Mouse (Mus musculus): Measurements from ENCODE around the gene Mgat2. TPM values are rescaled to one million over a fixed set of nuclear protein-coding genes. Genes with fewer than 3 reads are reported as not detected.
A peak's percentile ranks its signal among the peaks of the same experiment; 100 is the strongest.

Gene Mgat2
- polyA plus RNA-seq, 1 experiment from 2014 or later: 38.5 TPM

DNA sequence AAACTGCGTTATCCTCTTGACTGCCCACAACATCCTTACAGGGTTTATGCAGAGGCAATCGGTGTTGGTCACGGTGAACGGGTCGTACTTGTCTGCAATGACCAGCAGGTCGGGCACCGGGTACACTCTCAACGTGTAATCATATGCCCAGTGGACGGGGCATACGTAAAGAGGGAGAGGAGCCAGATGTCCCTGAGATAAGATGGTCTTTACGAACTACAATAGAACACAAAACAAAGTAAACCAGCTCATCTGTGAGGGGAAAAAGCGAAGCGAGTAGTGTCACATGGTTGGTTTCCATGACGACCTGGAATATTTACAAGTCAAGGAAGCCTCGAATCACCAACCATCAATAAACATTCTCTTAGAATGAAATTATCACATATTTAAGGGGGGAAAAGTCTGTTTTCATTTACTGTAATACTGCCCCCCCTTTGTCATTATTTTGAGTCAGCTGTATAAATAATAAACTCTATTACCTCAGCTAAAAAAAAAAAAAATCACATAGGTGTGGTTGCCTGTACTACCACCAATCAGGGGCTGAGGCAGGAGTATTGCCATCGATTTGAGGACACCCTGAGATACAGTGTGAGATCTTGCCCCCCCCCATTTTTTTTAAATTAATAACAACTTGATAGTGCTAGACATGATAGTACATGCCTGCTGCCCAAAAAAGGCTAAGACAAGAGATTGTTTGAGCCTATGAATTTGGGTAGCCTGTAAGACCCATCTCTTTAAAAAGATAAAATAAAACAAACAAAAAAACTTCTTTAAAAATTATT, 20.3 kb downstream of the Mgat2 start, which contains the start of gene Gm49384:
Gm49384 (minus strand) TSS at position 216 of the 782 bp plus-strand sequence.
- H3K4me2 ChIP-seq: no peak within 1 kb of the TSS; the same call in 1 of the 2 replicates
- no peak within 1 kb of the TSS for H3K9ac ChIP-seq
- peaks cover 10% of the 10 kb centered on the region for H3K4me1 ChIP-seq
- 63% methylated on average over 16 of the region's 16 CpGs for WGBS
- H3K27ac ChIP-seq: no peak within 1 kb of the TSS
- no peaks in the 10 kb centered on the region for H3K36me3 ChIP-seq (replicated peaks)
- H3K4me3 ChIP-seq: no peak within 1 kb of the TSS
- no peaks in the 10 kb centered on the region for H3K27me3 ChIP-seq (replicated peaks)
- peak; percentile 67 for ATAC-seq (replicated peaks)
- H3K9me3 ChIP-seq: no peaks in the 10 kb centered on the region

DNA sequence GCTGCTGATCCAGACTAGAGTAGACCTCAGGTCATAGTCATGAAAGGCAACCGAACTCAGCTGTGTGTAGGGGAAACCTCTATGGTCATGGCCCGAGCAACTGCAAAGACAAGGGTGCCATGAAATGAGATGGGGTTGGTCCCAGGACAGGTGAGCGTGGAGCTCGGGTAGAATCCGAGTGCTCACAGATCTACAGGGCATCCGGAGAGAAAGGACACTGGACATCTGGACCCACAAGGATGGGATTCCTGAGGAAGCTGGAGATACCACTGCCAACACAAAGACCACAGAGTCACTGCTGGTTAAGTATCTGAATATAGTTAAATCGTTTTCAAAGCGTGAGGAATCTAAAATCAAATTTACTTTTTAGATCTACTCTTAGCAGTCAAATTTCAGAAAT, 23.4 kb downstream of the Mgat2 start:
- H3K4me2 ChIP-seq: no peak overlapping the region
- H3K4me3 ChIP-seq: no peak overlapping the region
- H3K36me3 ChIP-seq (replicated peaks): no peaks in the 10 kb centered on the region
- peaks cover 4% of the 10 kb centered on the region for H3K4me1 ChIP-seq
- no peaks in the 10 kb centered on the region for H3K9me3 ChIP-seq
- 96% methylated on average over 8 of the region's 8 CpGs for WGBS
- H3K27me3 ChIP-seq (replicated peaks): no peaks in the 10 kb centered on the region
- ATAC-seq (replicated peaks): no peak
- H3K27ac ChIP-seq: no peak overlapping the region
- H3K9ac ChIP-seq: no peak overlapping the region

DNA sequence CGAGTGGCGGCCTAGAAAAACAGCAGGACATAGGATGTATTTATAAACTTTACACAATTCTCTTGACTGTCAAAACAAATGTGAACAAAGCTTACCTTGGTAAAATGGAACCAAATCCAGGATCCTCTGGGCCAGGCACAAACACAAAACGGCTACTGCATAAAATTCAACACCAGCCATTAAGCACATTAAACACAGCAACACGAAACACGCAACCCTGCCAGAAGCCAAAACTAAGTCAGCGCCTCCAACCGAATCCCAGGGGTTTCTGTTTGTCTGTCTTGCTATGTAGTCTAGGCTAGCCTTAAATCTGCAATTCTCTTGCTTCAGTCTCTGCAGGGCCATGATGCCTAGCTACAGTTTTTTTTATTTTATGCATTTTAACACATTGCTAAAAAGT, 24.0 kb downstream of the Mgat2 start:
- Histone ChIP-seq H3K4me1 (peaks cover 4% of the 10 kb centered on the region), H3K36me3 (replicated peaks) (no peaks in the 10 kb centered on the region), H3K9ac (no peak overlapping the region), H3K4me2 (no peak overlapping the region), H3K4me3 (no peak overlapping the region), H3K27ac (no peak overlapping the region), H3K27me3 (replicated peaks) (no peaks in the 10 kb centered on the region), H3K9me3 (no peaks in the 10 kb centered on the region)
- no peak for ATAC-seq (replicated peaks)
- 95% methylated on average over 7 of the region's 7 CpGs for WGBS

DNA sequence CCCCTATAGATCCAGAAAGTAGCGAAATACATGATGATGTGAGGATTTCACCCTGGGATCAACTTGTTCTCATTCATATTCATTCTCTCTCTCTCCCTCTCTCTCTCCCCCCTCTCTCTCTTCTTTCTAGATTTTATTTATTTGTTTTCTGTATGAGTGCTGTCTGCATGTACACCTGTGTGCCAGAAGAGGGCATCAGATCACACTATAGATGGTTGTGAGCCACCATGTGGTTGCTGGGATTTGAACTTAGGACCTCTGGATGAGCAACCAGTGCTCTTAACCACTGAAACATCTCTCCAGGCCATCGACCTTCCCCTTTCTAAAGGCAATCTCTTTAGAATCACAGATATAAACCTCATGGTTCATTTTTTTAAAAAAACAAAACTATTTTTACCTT, 24.6 kb downstream of the Mgat2 start:
- H3K27me3 ChIP-seq (replicated peaks): no peaks in the 10 kb centered on the region
- H3K36me3 ChIP-seq (replicated peaks): no peaks in the 10 kb centered on the region
- no peak overlapping the region for H3K4me3 ChIP-seq
- no peak overlapping the region for H3K9ac ChIP-seq
- H3K9me3 ChIP-seq: no peaks in the 10 kb centered on the region
- no peak overlapping the region for H3K4me2 ChIP-seq
- H3K4me1 ChIP-seq: peaks cover 4% of the 10 kb centered on the region
- no peak overlapping the region for H3K27ac ChIP-seq
- 93% methylated on average over 2 of the region's 2 CpGs for WGBS
- ATAC-seq (replicated peaks): no peak

DNA sequence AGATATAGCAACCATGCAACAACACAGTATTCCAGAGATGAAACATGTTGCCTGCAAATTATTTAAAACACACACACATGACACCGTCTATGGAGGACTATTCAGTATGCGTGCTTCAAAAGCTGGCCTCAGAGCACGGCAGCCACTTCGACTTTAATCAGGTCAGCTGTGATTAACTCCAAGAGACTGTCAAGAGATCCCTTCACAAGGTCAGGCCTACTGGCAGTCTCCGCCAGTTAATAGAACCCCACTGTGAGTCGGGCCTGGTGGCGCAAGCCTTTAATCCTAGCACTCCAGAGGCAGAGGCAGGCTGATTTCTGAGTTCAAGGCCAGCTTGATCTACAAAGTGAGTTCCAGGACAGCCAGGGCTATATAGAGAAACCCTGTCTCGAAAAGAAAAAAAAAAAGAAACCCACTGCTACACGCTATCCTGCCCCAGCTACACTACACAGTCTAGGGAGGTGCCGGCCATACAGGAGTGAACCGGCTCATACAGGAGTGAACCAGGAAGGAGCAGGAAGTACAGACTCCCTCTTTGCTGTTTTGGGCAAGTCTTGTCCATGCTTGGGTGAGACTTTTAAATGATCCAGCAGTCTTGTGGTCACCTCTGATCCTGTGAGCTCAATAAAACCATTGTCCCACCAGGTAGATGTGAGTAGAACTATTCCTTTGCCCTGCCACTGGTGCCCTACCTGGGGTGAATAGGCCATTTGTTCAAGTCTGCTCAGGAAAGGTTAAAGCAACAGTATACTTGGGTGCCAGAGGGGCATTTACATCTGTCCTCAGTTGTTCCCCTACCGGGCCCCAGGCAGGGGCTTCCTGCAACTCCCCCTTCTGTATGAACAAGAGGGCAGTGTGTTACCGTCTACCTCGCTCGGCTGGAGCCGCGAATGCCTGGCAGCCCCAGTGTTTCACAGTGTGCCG, 26.4 kb downstream of the Mgat2 start:
- H3K9me3 ChIP-seq: no peaks in the 10 kb centered on the region
- 90% methylated on average over 18 of the region's 18 CpGs for WGBS
- no peak overlapping the region for H3K4me3 ChIP-seq
- H3K27ac ChIP-seq: no peak overlapping the region
- H3K4me2 ChIP-seq: no peak overlapping the region
- H3K36me3 ChIP-seq (replicated peaks): no peaks in the 10 kb centered on the region
- H3K27me3 ChIP-seq (replicated peaks): no peaks in the 10 kb centered on the region
- no peaks in the 10 kb centered on the region for H3K4me1 ChIP-seq
- no peak overlapping the region for H3K9ac ChIP-seq
- ATAC-seq (replicated peaks): no peak

DNA sequence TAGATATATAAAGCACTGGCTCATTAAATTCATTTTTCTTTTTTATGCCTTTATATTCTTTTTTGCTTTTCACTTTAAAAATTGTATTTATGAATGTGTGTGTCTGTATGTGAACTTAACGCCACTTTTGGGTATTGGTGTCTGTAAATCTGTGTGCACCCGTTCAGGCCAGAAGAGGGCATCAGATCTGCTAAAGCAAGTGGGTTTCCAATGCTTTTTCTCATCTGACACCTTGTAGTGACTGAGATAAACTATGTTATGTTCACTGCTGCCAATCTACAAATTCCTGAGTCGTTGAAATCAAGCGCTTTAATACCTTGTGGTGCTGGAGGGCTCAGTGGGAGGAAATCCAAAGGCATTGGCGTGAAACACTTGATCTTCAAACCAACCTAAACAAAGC, 27.1 kb downstream of the Mgat2 start:
- ATAC-seq (replicated peaks): no peak
- Histone ChIP-seq H3K4me3 (no peak overlapping the region), H3K4me1 (no peaks in the 10 kb centered on the region), H3K27me3 (replicated peaks) (no peaks in the 10 kb centered on the region), H3K9ac (no peak overlapping the region), H3K9me3 (no peaks in the 10 kb centered on the region), H3K36me3 (replicated peaks) (no peaks in the 10 kb centered on the region), H3K27ac (no peak overlapping the region), H3K4me2 (no peak overlapping the region)
- 79% methylated on average over 5 of the region's 5 CpGs for WGBS

DNA sequence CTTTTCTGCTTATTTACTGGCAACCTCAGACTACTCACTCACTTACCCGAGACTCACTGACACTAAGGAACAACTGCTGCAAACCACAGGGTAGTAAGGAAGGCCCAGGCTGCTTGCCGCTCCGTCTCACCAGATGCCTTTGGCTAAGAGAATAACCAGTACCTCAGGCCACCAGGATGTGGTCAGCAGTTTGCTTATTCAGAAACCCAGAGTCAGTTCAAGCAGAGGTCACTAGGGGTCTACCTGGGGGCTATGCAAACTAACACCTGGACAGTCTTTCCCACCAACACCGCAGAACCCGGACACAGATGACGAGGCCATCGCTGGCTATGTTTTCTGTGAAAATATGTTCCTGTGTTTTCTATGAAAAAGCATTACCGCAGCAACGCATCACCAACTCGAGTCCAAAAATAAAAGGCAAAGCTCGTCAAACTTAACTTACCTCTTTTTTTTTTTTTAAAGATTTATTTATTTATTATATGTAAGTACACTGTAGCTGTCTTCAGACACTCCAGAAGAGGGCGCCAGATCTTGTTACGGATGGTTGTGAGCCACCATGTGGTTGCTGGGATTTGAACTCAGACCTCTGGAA, 29.3 kb downstream of the Mgat2 start:
- no peak overlapping the region for H3K9ac ChIP-seq
- H3K4me2 ChIP-seq: no peak overlapping the region
- no peaks in the 10 kb centered on the region for H3K9me3 ChIP-seq
- H3K4me1 ChIP-seq: no peaks in the 10 kb centered on the region
- ATAC-seq (replicated peaks): no peak
- H3K27ac ChIP-seq: no peak overlapping the region
- WGBS: 94% methylated on average over 13 of the region's 13 CpGs
- no peaks in the 10 kb centered on the region for H3K36me3 ChIP-seq (replicated peaks)
- no peak overlapping the region for H3K4me3 ChIP-seq
- H3K27me3 ChIP-seq (replicated peaks): no peaks in the 10 kb centered on the region

DNA sequence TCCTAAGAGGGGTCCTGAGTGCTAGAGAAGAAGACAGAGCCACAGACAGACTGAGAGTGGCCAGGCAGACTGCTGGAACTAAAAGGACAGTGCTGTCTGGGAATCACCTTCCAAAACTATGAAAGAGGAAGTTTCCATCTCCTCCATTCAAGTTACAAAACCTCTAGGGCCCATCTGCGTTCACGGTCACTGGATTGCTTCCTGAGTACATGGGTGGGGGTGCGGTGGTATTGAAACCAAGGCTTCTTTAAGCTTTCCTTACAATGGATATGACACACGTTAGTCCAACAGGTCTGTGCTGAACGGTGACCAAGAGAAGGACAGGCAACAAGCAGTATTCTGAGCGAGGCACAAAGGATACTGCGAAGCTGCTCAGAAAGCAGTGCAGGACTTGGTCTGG, 30.4 kb downstream of the Mgat2 start:
- H3K4me1 ChIP-seq: no peaks in the 10 kb centered on the region
- no peak overlapping the region for H3K27ac ChIP-seq
- no peaks in the 10 kb centered on the region for H3K36me3 ChIP-seq (replicated peaks)
- 91% methylated on average over 7 of the region's 7 CpGs for WGBS
- ATAC-seq (replicated peaks): no peak
- H3K27me3 ChIP-seq (replicated peaks): no peaks in the 10 kb centered on the region
- H3K9ac ChIP-seq: no peak overlapping the region
- H3K9me3 ChIP-seq: no peaks in the 10 kb centered on the region
- H3K4me2 ChIP-seq: no peak overlapping the region
- H3K4me3 ChIP-seq: no peak overlapping the region

DNA sequence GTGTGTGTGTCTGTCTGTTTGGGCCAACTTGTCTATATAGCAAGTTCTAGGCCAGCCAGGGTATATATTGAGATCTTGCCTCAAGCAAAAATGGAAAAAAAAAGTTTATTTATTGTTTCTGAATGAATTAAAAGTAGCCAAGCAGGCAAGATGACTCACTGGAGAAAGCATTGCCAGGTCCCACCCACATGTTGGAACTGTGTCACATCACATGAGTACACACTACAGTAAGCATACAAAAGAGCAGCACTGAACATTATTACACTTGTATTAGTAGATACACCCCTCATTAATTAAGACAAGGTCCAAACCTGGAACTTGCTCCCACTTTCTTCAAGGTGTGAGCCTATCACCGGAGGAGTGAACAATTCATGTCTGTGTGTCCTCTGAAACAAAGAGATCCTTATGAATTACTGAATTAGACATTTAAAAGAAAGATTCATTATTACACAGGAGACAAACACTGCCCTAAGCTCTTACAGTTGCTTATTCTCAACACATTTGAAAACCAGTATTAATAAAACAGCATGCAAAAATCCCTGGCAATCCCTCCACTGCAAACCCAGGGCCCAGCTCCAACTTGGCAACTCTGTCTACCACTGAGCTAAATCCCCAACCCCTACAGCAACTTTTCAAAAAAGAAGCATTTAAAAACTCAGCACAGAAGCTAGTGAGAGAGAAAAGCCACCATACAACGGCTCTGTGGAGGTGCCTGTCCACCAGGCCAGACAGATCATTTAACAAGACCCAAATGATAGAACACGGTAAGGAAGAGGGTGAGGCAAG, 31.2 kb downstream of the Mgat2 start:
- Histone ChIP-seq H3K4me3 (no peak overlapping the region), H3K4me2 (no peak overlapping the region), H3K4me1 (no peaks in the 10 kb centered on the region), H3K27ac (no peak overlapping the region), H3K36me3 (replicated peaks) (no peaks in the 10 kb centered on the region), H3K9ac (no peak overlapping the region), H3K27me3 (replicated peaks) (no peaks in the 10 kb centered on the region), H3K9me3 (no peaks in the 10 kb centered on the region)
- WGBS: 85% methylated on average over 3 of the region's 3 CpGs
- ATAC-seq (replicated peaks): no peak

DNA sequence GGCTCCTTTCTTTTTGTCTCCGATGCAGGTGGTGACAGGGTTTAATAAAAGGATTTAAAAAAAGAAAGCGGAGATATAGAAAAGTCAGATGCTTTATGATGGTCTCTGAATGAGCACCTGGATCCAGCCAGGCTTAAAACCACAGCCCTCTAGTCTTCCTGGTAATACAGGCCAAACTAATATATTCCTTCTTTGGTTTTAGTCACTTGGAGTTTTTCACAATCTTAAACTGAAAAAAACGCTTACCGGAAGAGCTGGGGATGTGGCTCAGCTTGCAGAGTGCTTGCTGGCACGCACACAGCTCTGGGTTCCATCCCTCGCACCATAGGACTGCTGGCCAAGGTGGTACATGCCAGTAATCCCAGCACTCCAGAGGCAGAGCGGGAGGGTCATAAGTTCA, 32.6 kb downstream of the Mgat2 start:
- 97% methylated on average over 7 of the region's 7 CpGs for WGBS
- Histone ChIP-seq H3K9ac (no peak overlapping the region), H3K4me3 (no peak overlapping the region), H3K27ac (no peak overlapping the region), H3K9me3 (no peaks in the 10 kb centered on the region), H3K4me1 (no peaks in the 10 kb centered on the region), H3K4me2 (no peak overlapping the region), H3K27me3 (replicated peaks) (no peaks in the 10 kb centered on the region), H3K36me3 (replicated peaks) (no peaks in the 10 kb centered on the region)
- ATAC-seq (replicated peaks): no peak

DNA sequence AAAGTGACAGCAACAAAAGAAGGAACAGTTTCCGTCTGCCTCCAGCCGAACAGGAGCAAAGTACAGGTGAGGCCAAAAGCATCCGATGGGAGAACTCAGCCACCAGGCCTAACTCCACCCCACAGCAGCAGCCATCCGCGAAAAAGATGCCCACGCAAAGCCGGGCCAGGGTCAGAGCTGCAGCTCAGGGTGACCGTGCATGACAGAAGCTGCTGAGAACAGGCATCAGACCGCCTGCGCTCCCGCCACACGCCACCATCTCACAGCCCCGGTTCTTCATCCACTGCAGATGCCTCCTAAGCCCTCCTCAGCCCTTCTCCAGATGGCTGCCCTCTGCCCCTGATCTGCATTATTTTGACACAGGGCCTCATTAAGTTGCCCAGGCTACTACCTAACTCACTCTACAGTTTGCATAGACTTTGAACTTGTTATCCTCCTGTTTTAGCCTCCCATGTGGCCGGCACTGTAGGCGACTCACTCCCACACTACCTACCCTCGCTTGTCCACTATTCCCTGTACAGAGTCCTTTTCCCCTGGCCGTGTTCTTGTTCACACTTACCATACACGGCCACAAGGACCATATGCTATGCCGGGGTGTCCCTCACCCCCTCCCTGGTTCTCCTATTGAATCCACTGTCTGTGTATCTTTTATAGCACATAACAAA, 36.8 kb downstream of the Mgat2 start:
- Histone ChIP-seq H3K36me3 (replicated peaks) (no peaks in the 10 kb centered on the region), H3K9me3 (no peaks in the 10 kb centered on the region), H3K4me3 (no peak overlapping the region), H3K9ac (no peak overlapping the region), H3K4me2 (no peak overlapping the region), H3K27ac (no peak overlapping the region), H3K4me1 (no peaks in the 10 kb centered on the region), H3K27me3 (replicated peaks) (no peaks in the 10 kb centered on the region)
- no peak for ATAC-seq (replicated peaks)
- 89% methylated on average over 19 of the region's 19 CpGs for WGBS

Measured in midbrain, embryonic 15.5 days (tissue).